Mouse (Mus musculus): ENCODE measurements around the gene Notum. TPM values are rescaled to one million over a fixed set of nuclear protein-coding genes. Genes with fewer than 3 reads are reported as not detected.
"Not testable (repeated sequence)": the region's sequence is repeated elsewhere in the genome, so short reads cannot be mapped to it uniquely, and the experiment has no call there.

Gene Notum
- total RNA-seq, 2 experiments from 2014 or later = 0.20 TPM; not detected in 1

DNA sequence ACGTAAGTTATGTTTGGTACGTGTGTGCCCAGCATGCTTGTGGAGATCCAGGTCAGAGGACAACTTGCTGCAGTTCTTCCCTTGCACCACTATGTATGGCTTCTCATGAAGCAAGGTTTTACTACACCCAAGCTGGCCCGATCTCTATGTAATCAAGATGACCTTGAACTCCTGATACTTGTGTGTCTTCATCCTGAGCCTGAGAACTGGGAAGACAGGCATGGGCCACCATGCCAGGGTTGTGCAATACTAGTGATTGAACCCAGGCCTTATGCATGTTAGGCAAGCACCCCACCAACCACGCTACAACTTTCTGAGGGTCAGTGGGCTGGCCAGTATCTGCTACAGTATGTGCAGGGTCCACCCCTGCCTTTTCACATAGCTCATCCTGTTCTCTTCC is 16.0 kb upstream of the Notum start:
- no peak for DNase-seq (ENCODE audit: low spot score)
- intact Hi-C loops (cut with DNase I) = no loop called here

DNA sequence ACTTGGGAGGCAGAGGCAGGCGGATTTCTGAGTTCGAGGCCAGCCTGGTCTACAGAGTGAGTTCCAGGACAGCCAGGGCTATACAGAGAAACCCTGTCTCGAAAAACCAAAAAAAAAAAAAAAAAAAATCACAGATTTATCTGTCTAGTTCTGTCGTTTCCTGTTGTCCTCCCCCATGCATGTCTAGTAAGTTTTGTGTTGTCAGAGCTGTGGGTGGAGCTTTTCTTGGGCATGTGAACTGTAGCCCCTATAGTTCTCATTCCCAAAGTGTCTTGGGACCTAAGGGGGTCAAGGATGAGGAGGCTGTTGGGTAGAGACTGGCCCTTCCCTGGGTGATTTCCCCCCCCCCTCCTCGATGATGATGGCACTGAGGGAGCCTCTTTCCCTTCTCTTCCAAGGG is 14.9 kb upstream of the Notum start:
- intact Hi-C loops (cut with DNase I); DNase-seq (ENCODE audit: low spot score): not testable (repeated sequence)

DNA sequence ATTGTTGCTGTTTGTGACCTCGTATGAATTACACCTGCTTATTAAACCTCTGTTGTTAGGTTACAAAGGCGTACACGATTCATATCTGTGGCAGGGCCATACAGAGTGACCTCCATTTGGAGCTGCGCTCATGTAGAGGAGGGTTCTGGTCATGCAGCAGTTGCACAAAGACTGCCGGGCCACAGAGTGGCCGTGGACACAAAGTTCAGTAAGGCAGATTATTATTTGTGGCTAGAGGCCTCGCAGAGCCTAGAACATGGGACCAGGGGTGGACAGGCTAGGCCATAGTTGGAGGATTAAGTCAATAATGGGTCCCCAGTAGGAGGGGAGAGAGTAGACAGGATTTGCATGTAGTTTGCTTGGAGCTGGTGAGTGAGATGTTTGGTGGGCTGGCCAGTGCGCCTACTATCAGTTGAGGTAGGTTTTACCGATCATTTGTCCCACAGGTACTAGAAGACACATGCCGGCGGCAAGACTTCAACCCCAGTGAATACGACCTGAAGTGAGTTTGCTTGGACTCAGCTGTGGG is 12.7 kb upstream of the Notum start:
- DNase-seq (ENCODE audit: low spot score) = no peak
- intact Hi-C loops (cut with DNase I) = loop anchor here (5.0 kb wide), 1 partner anchor 46 kb away; the partner anchor contains the start of gene Sirt7

- intact Hi-C loops (cut with DNase I) = loop anchor here (5.0 kb wide), 1 partner anchor 46 kb away; the partner anchor contains the start of gene Sirt7
- DNase-seq (ENCODE audit: low spot score) = peak; percentile 92
Observed at GRCm38 (mm10) chr11:120672687-120673593, 12.0 kb upstream of the Notum start, which contains the start of gene Aspscr1. Gene Aspscr1, plus strand, starts transcription at chr11:120672973.

GRCm38 (mm10) chr11:120666617-120667016 is 5.6 kb upstream of the Notum start:
- intact Hi-C loops (cut with DNase I) = no loop called here
- DNase-seq (ENCODE audit: low spot score) = no peak

DNA sequence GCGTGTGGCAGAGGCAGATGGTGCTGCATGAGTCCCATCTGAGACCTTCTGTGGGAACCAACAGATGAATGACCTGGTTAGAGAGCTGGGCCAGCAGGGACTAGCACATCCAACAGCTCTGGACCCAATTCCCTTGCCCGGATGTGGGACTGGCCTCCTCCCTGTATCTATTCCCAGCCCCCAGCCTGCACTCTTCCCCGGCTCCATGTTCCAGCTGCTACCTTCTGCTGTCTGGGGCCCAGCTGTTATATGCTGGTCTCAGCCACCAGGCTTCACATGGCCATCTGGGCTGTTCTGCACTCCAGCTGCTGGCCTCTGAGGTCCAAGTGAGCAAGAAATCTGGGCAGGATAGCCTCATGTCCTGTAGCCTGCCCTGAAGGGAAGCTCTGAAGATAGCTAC is 4.4 kb upstream of the Notum start:
- intact Hi-C loops (cut with DNase I) = no loop called here
- peak; percentile 65 for DNase-seq (ENCODE audit: low spot score)

DNA sequence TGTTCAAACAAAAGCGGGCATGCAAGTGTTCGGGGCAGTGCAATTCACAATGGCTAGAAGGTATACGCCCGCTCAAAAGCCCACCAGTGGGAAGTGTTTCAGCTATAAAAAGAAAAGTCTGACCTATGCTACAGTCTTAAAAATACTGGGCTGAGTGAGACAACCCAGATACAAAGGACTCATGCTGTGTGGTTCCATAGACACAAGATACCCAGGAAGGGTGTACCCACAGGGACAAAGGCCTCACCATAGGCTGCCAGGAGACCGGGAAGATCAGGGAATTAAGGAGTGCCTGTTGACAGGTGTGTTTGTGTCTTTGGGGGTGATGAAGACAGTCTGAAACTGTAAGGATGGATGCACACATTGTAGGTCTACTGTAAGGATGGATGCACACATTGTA is 2.7 kb upstream of the Notum start:
- no peak for DNase-seq (ENCODE audit: low spot score)
- intact Hi-C loops (cut with DNase I) = no loop called here

DNA sequence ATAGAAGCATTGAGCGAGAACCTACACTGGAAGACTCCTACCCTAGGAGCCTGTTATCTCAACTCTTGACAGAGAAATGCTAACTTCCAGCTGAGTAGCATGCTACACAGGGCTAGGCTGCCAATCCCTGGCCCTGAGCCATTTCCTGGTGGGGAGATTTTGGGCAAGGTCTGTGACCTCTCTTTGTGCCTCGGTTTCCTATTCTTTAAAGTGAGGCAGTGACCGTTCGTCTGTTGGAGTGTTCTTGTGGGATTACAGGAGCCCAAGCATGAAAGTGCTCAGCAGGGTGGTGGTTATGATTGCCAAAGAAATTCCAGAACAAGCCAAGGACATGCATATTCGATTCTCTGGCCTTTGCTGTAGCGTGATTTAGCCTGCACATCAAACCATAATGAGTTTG is 1.8 kb upstream of the Notum start:
- intact Hi-C loops (cut with DNase I) = no loop called here
- DNase-seq (ENCODE audit: low spot score) = no peak

DNA sequence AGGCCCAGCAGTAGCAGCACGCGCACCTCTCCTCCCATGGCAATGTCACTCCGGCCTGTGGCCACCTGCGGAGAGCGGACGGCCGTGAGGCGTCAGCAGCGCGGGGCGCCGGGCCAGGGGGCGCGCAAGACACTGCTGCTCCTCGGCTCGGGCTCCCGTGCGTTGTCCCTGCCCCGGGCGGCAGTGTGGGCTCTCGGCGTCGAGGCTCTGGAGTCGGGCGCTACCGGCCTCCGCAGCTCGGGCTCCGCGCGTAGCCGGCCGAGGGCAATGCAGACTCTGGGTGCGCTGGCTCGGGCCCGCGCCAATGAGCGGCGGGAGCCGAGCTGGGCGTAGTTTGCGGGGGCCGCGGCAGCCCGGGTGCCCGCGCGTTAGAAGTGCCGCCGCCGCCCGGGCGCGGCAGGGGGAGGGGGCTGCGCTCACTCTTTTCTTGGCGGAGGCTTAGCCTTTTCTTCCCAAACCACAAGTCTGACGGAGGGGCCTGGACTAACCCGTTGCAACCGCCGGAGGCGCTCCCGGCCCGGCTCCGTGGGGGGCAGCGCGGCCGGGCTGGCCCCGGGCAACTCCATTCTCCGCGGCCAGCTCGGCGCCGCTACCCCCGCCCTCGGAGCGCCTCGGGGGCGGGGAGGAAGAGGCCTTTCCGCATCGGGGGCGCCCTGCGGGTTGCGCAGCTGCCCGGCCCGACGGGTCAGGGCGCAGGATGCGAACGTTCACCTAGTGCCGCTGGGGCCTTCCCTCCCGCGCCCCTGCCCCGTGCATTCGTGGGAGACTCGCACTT is 487 bp downstream of the Notum start:
- DNase-seq (ENCODE audit: low spot score) = no peak
- intact Hi-C loops (cut with DNase I) = no loop called here

DNA sequence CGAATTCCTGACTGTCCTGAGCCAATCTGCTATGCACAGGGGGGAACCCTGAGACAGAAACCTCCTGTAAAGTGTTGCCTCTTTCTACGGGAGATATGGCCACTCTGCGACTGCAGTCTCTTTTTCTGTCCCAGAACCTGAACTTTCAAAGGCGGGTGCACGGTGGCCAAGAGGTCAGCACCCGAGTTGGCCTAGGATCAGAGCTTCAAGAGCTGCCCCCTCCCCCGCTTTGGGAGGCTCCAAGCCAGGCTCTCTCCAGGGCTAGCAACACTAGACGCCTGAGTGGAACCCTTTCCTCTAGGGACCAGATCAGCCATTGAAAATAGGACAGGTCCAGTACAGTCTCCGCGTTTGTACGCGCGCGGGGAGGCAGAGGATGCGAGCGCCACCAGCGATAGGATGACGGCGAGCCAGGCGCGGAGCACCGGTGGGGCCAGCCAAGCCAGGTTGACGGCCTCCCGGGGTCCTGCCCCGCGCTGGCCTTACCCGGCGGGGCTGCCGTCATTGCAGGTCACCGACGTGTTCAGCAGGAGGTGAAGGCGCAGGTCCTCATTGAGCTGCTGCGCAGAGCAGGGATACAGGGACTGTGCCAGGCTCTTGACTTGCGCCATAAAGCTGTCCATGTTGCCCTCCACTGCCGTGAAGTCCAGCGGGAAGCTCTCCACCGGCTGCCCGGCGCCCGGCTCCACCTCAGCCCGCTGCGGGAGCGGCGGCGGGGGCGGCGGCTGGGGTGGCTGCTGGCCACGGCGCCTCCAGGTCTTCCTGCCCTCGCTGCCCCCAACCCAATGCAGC is 1.3 kb downstream of the Notum start:
- no peak for DNase-seq (ENCODE audit: low spot score)
- intact Hi-C loops (cut with DNase I) = loop anchor here (1.0 to 5.0 kb wide), 2 partner anchors 53 to 118 kb away; no protein-coding TSS in a partner anchor

DNA sequence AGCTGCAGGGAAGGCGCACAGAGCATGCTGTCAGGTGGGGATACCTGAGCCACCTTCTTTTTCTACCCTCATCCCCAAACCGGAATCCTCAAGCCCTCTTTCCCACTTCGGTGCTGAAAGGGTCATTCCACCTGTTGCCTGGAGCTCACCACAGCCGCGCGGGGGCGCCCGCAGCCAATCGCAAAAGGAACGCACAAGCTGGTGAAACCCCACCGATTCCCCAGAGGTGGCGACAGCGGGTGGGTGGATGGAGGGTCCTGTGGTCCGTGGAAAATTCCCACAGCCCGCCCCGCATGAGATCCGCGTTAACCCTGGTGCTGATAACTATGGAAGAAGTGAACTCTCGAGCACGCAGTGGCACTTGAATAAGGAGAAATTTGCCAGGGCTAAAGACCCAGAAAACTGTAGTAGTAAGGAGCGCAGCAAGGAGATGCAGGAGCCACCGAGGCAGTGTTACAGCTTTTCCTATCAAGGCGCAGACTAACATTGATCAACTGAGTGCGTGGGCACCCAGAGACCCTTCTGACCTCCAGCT is 2.0 kb downstream of the Notum start:
- intact Hi-C loops (cut with DNase I) = loop anchor here (1.0 to 5.0 kb wide), 2 partner anchors 53 to 118 kb away; no protein-coding TSS in a partner anchor
- DNase-seq (ENCODE audit: low spot score) = peak; percentile 51

DNA sequence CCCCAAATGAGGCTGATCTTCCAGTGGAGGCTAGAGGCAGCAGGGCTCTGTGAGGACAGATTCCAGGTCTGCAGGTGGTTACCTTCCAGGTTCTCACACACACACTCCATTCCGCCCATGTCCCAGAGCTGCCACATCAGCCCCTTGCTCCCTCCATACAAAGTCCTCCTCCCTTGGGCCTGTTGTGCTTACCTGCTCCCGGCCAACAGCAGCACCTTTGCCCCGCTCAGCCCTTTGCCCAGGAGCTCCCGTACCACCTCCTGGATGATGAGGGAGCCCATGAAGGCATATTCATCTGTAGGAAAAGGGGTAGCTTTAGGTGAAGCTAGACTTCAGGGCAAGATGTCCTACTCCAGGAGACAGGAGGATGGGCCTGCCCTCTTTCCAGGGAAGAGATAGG is 3.7 kb downstream of the Notum start:
- DNase-seq (ENCODE audit: low spot score) = no peak
- intact Hi-C loops (cut with DNase I) = loop anchor here (5.0 kb wide), 1 partner anchor 120 kb away; no protein-coding TSS in a partner anchor

GRCm38 (mm10) chr11:120654741-120655140 is 6.2 kb downstream of the Notum start:
- no peak for DNase-seq (ENCODE audit: low spot score)
- intact Hi-C loops (cut with DNase I) = loop anchor here (5.0 kb wide), 1 partner anchor 123 kb away; no protein-coding TSS in a partner anchor

DNA sequence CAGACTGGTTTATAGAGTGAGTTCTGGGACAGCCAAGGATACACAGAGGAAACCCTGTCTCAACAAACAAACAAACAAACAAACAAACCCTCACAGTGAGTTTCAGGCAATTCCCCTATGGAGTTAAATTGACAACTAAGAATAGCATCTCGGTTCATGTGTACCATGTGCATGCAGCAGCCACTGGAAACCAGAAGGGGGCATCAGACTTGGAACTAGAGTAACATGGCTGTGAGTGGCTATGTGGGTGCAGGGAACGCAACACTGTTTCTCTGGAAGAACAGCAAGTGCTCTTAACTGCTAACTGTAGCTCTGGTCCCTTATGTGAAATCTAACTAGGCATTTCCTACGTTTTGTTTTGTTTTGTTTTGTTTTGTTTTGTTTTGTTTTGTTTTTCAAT is 9.1 kb downstream of the Notum start:
- intact Hi-C loops (cut with DNase I) = no loop called here

GRCm38 (mm10) chr11:120648001-120648476 is 12.9 kb downstream of the Notum start, which contains the start of gene Myadml2:
Gene Myadml2, minus strand, starts transcription at chr11:120648158.
- no peak for DNase-seq (ENCODE audit: low spot score)
- intact Hi-C loops (cut with DNase I) = no loop called here

More for the DNA sequence above, 9.1 kb downstream of the Notum start:
- no peak for DNase-seq (ENCODE audit: low spot score)

DNA sequence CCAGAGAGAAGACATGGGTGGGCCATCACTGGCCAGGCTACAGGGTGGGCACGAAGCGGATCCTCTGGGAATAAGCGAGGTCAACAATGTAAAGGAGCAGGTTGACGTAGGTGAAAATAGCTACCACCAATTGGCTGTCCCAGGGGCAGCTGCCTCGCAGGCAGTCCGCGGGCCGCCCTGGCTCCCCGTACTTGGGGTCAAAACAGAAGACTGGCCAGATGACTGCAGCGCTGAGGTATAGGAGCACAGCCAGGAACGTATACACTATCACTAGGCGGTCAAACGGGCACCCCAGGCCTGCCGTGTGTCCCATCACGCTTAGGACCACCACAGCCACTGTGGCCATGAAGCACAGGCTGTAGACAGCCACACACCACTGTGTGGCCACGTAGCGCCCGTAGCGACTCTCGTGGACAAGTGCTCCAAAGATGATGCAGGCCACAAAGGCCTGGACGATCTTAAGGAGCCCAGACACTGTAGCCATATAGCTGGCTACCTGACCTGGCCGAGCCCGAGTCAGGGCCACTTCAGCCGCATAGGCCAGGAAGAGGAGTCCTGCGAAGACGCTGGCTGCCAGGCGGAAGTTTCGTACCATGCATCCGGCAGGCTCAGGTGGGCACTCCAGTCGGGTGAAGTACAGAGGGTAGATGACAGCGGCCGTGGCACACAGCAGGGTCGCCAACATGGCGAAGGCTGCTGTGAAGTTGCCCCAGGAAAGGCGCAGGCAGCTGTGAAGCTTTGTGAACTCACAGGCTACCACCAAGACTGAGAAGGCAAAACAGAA is 13.7 kb downstream of the Notum start:
- DNase-seq (ENCODE audit: low spot score) = no peak
- intact Hi-C loops (cut with DNase I) = no loop called here

DNA sequence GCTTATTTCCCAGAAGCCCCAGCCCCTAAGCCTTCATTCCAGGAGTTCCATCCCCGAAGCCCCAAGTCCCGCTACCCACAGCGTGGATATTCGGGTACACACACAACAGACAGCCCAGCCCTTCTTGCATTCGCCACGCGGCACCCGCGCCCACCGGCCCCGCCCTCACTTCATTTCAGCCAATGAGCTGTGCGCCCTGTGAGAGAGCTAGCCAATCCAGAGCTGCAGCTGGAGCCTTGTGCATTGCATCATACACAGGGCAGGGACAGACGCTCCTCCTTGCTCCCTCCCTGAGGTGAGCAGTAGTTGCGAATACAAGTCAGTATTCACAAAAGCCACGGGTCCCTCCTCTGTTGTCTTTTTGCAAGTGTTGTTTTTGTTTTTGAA is 17.4 kb downstream of the Notum start, which contains the start of gene Pycr1:
TSS of gene Pycr1 (minus strand) at position 169 of the 387 bp plus-strand sequence.
- intact Hi-C loops (cut with DNase I) = no loop called here
- DNase-seq (ENCODE audit: low spot score) = peak; percentile 92

GRCm38 (mm10) chr11:120642939-120643600 is 17.9 kb downstream of the Notum start:
- intact Hi-C loops (cut with DNase I) = no loop called here
- DNase-seq (ENCODE audit: low spot score) = no peak
